Mouse (Mus musculus) MEL (cell line): ENCODE measurements around the gene Efna5. TPM values are rescaled to one million over a fixed set of nuclear protein-coding genes. Genes with fewer than 3 reads are reported as not detected.

Source experiments
- DNase-seq: peaks from one replicate; pipeline ENCODE4 v3.0.0; 2011; ENCODE audit warnings: low read depth, low spot score
- H3K27ac ChIP-seq: 2 replicates; pipeline ENCODE4 v1.5.1; 2012; ENCODE audit warnings: low read depth, mild to moderate bottlenecking, control low read depth, low read length, moderate library complexity; ENCODE audit not compliant: control insufficient read depth
- H3K27me3 ChIP-seq, 2 experiments: fragments of 150-350 bp in 1 of 2; sonication (generic) in 1 of 2; 2 replicates each; pipeline ENCODE4 v1.6.1; 2012; ENCODE audit warnings: low read length in 2 of 2, mild to moderate bottlenecking in 2 of 2, improper control_type of control experiment in 1 of 2, moderate library complexity in 1 of 2; ENCODE audit not compliant: insufficient read depth in 2 of 2, control insufficient read depth in 1 of 2
- H3K36me3 ChIP-seq, 2 experiments: 2 replicates each; pipeline ENCODE4 v1.6.1; 2012 to 2014; ENCODE audit warnings: low read length in 2 of 2, improper control_type of control experiment in 1 of 2, inconsistent platforms in 1 of 2, mild to moderate bottlenecking in 1 of 2; ENCODE audit not compliant: insufficient read depth in 2 of 2, control insufficient read depth in 1 of 2
- H3K4me1 ChIP-seq, 2 experiments: fragments of 150-350 bp in 1 of 2; sonication (generic) in 1 of 2; 2 replicates each; pipeline ENCODE4 v1.6.1; 2012; ENCODE audit warnings: low read length in 2 of 2, improper control_type of control experiment in 1 of 2, mild to moderate bottlenecking in 1 of 2; ENCODE audit not compliant: insufficient read depth in 2 of 2, control insufficient read depth in 1 of 2
- H3K4me3 ChIP-seq, 2 experiments: fragments of 150-350 bp in 1 of 2; sonication (generic) in 1 of 2; 2 replicates each; pipeline ENCODE4 v1.5.1; 2012; ENCODE audit warnings: low read depth in 2 of 2, low read length in 2 of 2, mild to moderate bottlenecking in 2 of 2, moderate library complexity in 2 of 2, control low read depth in 1 of 2, improper control_type of control experiment in 1 of 2; ENCODE audit not compliant: control insufficient read depth in 1 of 2, insufficient read depth in 1 of 2
- H3K79me2 ChIP-seq: 2 replicates; pipeline ENCODE4 v1.6.1; 2012; ENCODE audit warnings: mild to moderate bottlenecking, low read length, moderate library complexity; ENCODE audit not compliant: control insufficient read depth, poor library complexity, insufficient read depth
- H3K9ac ChIP-seq: 2 replicates; pipeline ENCODE4 v1.6.1; 2012; ENCODE audit warnings: low read depth, mild to moderate bottlenecking, control low read depth, low read length, moderate library complexity; ENCODE audit not compliant: control insufficient read depth, poor library complexity, severe bottlenecking
- H3K9me3 ChIP-seq: fragments of 150-350 bp; sonication (generic); replicated peaks from 2 replicates; pipeline ENCODE4 v1.6.1; 2012; ENCODE audit warnings: mild to moderate bottlenecking, low read length, improper control_type of control experiment, moderate library complexity; ENCODE audit not compliant: insufficient read depth
- CHD1 ChIP-seq: IDR thresholded peaks from 2 replicates; pipeline ENCODE4 v1.6.1; 2012; ENCODE audit warnings: low read depth, mild to moderate bottlenecking, inconsistent platforms, low read length, improper control_type of control experiment
- EP300 ChIP-seq, 2 experiments: IDR thresholded peaks; 2 replicates each; pipeline ENCODE4 v1.6.1; 2011; ENCODE audit warnings: improper control_type of control experiment in 2 of 2, low read length in 2 of 2, low read depth in 1 of 2, mild to moderate bottlenecking in 1 of 2
- ETS1 ChIP-seq: IDR thresholded peaks from 2 replicates; pipeline ENCODE4 v1.6.1; 2012; ENCODE audit warnings: low read depth, mild to moderate bottlenecking, inconsistent platforms, low read length, improper control_type of control experiment, moderate library complexity
- GABPA ChIP-seq: IDR thresholded peaks from 2 replicates; pipeline ENCODE4 v1.6.1; 2012; ENCODE audit warnings: low read depth, mild to moderate bottlenecking, inconsistent platforms, low read length, improper control_type of control experiment, moderate library complexity
- GATA1 ChIP-seq: IDR thresholded peaks from 2 replicates; pipeline ENCODE4 v1.6.1; 2011; ENCODE audit warnings: low read depth, low read length, improper control_type of control experiment
- JUND ChIP-seq: IDR thresholded peaks from 2 replicates; pipeline ENCODE4 v1.6.1; 2011; ENCODE audit warnings: low read depth, mild to moderate bottlenecking, improper control_type of control experiment, low read length
- MAFK ChIP-seq: IDR thresholded peaks from 2 replicates; pipeline ENCODE4 v1.6.1; 2011; ENCODE audit warnings: low read depth, mild to moderate bottlenecking, low read length, improper control_type of control experiment, borderline replicate concordance
- MAX ChIP-seq: IDR thresholded peaks from 2 replicates; pipeline ENCODE4 v1.6.1; 2011; ENCODE audit warnings: low read length, improper control_type of control experiment
- MAZ ChIP-seq: IDR thresholded peaks from 2 replicates; pipeline ENCODE4 v1.6.1; 2012; ENCODE audit warnings: low read depth, mild to moderate bottlenecking, inconsistent platforms, low read length, improper control_type of control experiment
- MXI1 ChIP-seq: IDR thresholded peaks from 2 replicates; pipeline ENCODE4 v1.6.1; 2011; ENCODE audit warnings: mild to moderate bottlenecking, low read depth, low read length, improper control_type of control experiment
- MYB ChIP-seq: IDR thresholded peaks from 2 replicates; pipeline ENCODE4 v1.6.1; 2011; ENCODE audit warnings: mild to moderate bottlenecking, low read depth, low read length, improper control_type of control experiment
- MYC ChIP-seq: IDR thresholded peaks from 2 replicates; pipeline ENCODE4 v1.6.1; 2011; ENCODE audit warnings: low read depth, mild to moderate bottlenecking, low read length, improper control_type of control experiment, moderate library complexity
- NRF1 ChIP-seq: IDR thresholded peaks from 2 replicates; pipeline ENCODE4 v1.6.1; 2014; ENCODE audit warnings: low read depth, mild to moderate bottlenecking, inconsistent platforms, low read length, improper control_type of control experiment, moderate library complexity; ENCODE audit not compliant: poor library complexity, insufficient read depth, severe bottlenecking
- POLR2A ChIP-seq, 2 experiments: IDR thresholded peaks; 2 replicates each; pipeline ENCODE4 v1.6.1; 2011 to 2012; ENCODE audit warnings: low read length in 2 of 2, mild to moderate bottlenecking in 2 of 2, control low read depth in 1 of 2, improper control_type of control experiment in 1 of 2, low read depth in 1 of 2, moderate library complexity in 1 of 2; ENCODE audit not compliant: control insufficient read depth in 1 of 2, insufficient read depth in 1 of 2, poor library complexity in 1 of 2
- POLR2AphosphoS5 ChIP-seq: IDR thresholded peaks from 2 replicates; pipeline ENCODE4 v1.6.1; 2012; ENCODE audit warnings: low read depth, borderline replicate concordance, mild to moderate bottlenecking, inconsistent platforms, low read length, moderate library complexity, mixed read lengths
- RCOR1 ChIP-seq: IDR thresholded peaks from 2 replicates; pipeline ENCODE4 v1.6.1; 2012; ENCODE audit warnings: low read depth, mild to moderate bottlenecking, inconsistent platforms, low read length, improper control_type of control experiment
- TAL1 ChIP-seq: IDR thresholded peaks from 2 replicates; pipeline ENCODE4 v1.6.1; 2012; ENCODE audit warnings: mild to moderate bottlenecking, inconsistent platforms, low read length, moderate library complexity, mixed read lengths
- TBP ChIP-seq: IDR thresholded peaks from 2 replicates; pipeline ENCODE4 v1.8.0; 2011; ENCODE audit warnings: low read depth, low read length, improper control_type of control experiment
- TCF12 ChIP-seq: IDR thresholded peaks from 2 replicates; pipeline ENCODE4 v1.6.1; 2014; ENCODE audit warnings: low read depth, mild to moderate bottlenecking, inconsistent platforms, low read length, improper control_type of control experiment, moderate library complexity
- UBTF ChIP-seq: IDR thresholded peaks from 2 replicates; pipeline ENCODE4 v1.6.1; 2012; ENCODE audit warnings: low read depth, mild to moderate bottlenecking, inconsistent platforms, low read length, improper control_type of control experiment, moderate library complexity, borderline replicate concordance; ENCODE audit not compliant: insufficient read depth
- USF2 ChIP-seq, 2 experiments: IDR thresholded peaks; 2 replicates each; pipeline ENCODE4 v1.6.1; 2011 to 2012; ENCODE audit warnings: improper control_type of control experiment in 2 of 2, low read length in 2 of 2, borderline replicate concordance in 1 of 2, inconsistent platforms in 1 of 2, low read depth in 1 of 2, mild to moderate bottlenecking in 1 of 2; ENCODE audit not compliant: insufficient read depth in 1 of 2
- ZC3H11A ChIP-seq: IDR thresholded peaks from 2 replicates; pipeline ENCODE4 v1.6.1; 2012; ENCODE audit warnings: low read depth, mild to moderate bottlenecking, inconsistent platforms, low read length, improper control_type of control experiment
- ZKSCAN1 ChIP-seq: IDR thresholded peaks from 2 replicates; pipeline ENCODE4 v1.6.1; 2012; ENCODE audit warnings: low read depth, mild to moderate bottlenecking, inconsistent platforms, low read length, improper control_type of control experiment, moderate library complexity
- ZNF384 ChIP-seq: IDR thresholded peaks from 2 replicates; pipeline ENCODE4 v1.6.1; 2012; ENCODE audit warnings: low read depth, mild to moderate bottlenecking, inconsistent platforms, low read length, improper control_type of control experiment
- polyA plus RNA-seq, 2 experiments: library from polyadenylated mRNA; stranded (reverse) in 1 of 2; unstranded in 1 of 2; fragments of >175 nt in 1 of 2; fragments of >200 nt in 1 of 2; gene quantifications; 2 replicates each; pipeline versions ENCODE4 v1.2.1 to v1.2.4; 2012; ENCODE audit warnings: low replicate concordance in 2 of 2, low read depth in 1 of 2; ENCODE audit not compliant: insufficient read length in 2 of 2, insufficient read depth in 1 of 2, missing spikeins in 1 of 2
- total RNA-seq: library from RNA; depleted of rRNA; stranded (reverse); fragments of 300-350 nt; gene quantifications from 2 replicates; pipeline ENCODE4 v1.2.3, GENCODE M21; 2012

Efna5 gene
- total and polyA plus RNA-seq, 3 experiments: not detected

DNA sequence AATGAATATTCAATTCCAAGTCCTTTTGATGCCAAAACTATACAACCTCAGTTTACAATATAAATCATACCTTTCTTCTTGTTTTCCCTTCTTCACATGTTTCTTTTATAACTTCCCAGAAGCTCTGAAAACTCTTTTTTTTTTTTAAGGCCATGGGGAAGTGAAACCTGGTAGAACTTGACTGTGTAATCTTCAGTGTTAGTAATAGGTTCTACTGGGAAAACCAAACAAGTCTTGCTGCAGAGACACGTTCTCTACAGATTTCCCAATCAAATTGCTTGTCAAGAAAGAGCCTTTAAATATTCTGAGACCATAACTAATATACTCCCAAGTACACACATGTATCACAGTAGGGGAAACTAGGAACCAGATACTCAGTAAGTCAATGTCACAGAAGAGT, 253.6 kb downstream of the Efna5 start:
- DNase-seq: no peak
- no peaks in the 10 kb centered on the region for H3K79me2 ChIP-seq
- H3K4me3 ChIP-seq: no peak overlapping the region
- no peak overlapping the region for H3K27ac ChIP-seq
- no peaks in the 10 kb centered on the region for H3K27me3 ChIP-seq
- TF ChIP-seq GABPA (no peak), JUND (no peak), POLR2AphosphoS5 (no peak), MAX (no peak), POLR2A (IDR thresholded peaks at IDR 0.05; ENCODE audit: control insufficient read depth in 1 of 2, insufficient read depth in 1 of 2, low read depth in 1 of 2, low read length in 2 of 2, poor library complexity in 1 of 2) (no peak), NRF1 (no peak), ZC3H11A (no peak), MXI1 (no peak), MYB (no peak), GATA1 (no peak), TBP (no peak), CHD1 (no peak), MAFK (no peak), ZNF384 (no peak), UBTF (no peak)
- no peaks in the 10 kb centered on the region for H3K36me3 ChIP-seq
- H3K9ac ChIP-seq: no peak overlapping the region
- no peaks in the 10 kb centered on the region for H3K4me1 ChIP-seq
- no peaks in the 10 kb centered on the region for H3K9me3 ChIP-seq

DNA sequence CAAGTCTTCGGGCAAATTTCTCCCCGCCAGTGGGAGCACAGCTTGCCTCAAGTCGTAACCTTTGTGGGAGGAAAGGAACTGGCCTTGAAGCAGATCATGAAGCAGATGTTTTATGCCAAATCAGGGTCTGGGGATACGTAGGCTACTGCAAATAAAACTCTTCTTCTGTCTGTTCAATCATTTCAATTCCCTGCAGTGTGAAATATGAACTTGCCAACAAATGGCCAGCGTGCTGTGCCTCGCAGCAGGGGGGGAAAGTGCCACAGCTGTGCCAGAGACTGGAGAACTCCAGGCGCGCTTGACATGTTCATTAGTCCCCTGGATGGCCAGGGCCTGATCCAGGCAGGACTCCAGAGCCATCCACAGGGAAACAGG, 255.5 kb downstream of the Efna5 start:
- H3K27me3 ChIP-seq: no peaks in the 10 kb centered on the region
- no peak overlapping the region for H3K9ac ChIP-seq
- no peak overlapping the region for H3K4me3 ChIP-seq
- TF ChIP-seq EP300 (IDR thresholded peaks at IDR 0.05; ENCODE audit: low read depth in 1 of 2, low read length in 2 of 2) (no peak), MAZ (no peak), POLR2A (IDR thresholded peaks at IDR 0.05; ENCODE audit: control insufficient read depth in 1 of 2, insufficient read depth in 1 of 2, low read depth in 1 of 2, low read length in 2 of 2, poor library complexity in 1 of 2) (no peak), ZKSCAN1 (no peak), RCOR1 (no peak), ZNF384 (no peak), TAL1 (no peak), MAFK (no peak), ETS1 (no peak), TCF12 (no peak), ZC3H11A (no peak), USF2 (IDR thresholded peaks at IDR 0.05; ENCODE audit: borderline replicate concordance in 1 of 2, insufficient read depth in 1 of 2, low read depth in 1 of 2, low read length in 2 of 2) (no peak), MYC (no peak)
- no peaks in the 10 kb centered on the region for H3K4me1 ChIP-seq
- no peaks in the 10 kb centered on the region for H3K79me2 ChIP-seq
- H3K36me3 ChIP-seq: no peaks in the 10 kb centered on the region
- H3K27ac ChIP-seq: no peak overlapping the region
- H3K9me3 ChIP-seq: no peaks in the 10 kb centered on the region
- DNase-seq: no peak
